26 mouse cellular contexts compared by ENCODE assay signal in genomic region chr7:97360166-97360565, GRCm38 (mm10). TPM values are rescaled to one million over a fixed set of nuclear protein-coding genes. Genes with fewer than 3 reads are reported as not detected.
DNase-seq lines count a peak whose midpoint lies in the region; ATAC-seq and TF ChIP-seq lines count a peak whose summit lies in the region.
"Had no signal": no experiment of that assay in that cellular context is flagged by ENCODE, and none has a peak within 500 bp of the region (broad histone marks: within the 10 kb centered on the region; RNA-seq: fewer than 3 reads in every experiment).

No protein-coding gene starts in this region.

- no peak overlapping the region for H3K4me3 ChIP-seq in forebrain, embryonic 11.5 days (ENCODE audit: low read depth, low read length)
- no peak overlapping the region for H3K4me3 ChIP-seq in forebrain, embryonic 12.5 days (replicated peaks)
- no peak overlapping the region for H3K4me3 ChIP-seq in liver, embryonic 12.5 days
- H3K4me3 ChIP-seq in lung, postnatal 0 days (ENCODE audit: low read depth, low read length) = no peak overlapping the region
- no peak overlapping the region for H3K4me3 ChIP-seq in lung, adult 2 months (replicated peaks; ENCODE audit: extremely low read depth, low read depth, low read length)
- no peak overlapping the region for H3K4me3 ChIP-seq in stomach, postnatal 0 days (ENCODE audit: low read depth, low read length)
- H3K4me3 ChIP-seq: embryonic facial prominence, embryonic 12.5 days; embryonic facial prominence, embryonic 15.5 days; gastrocnemius, adult 2 months; hindbrain, embryonic 10.5 days; hindbrain, embryonic 13.5 days had no signal

- H3K36me3 ChIP-seq in forebrain, embryonic 11.5 days (ENCODE audit: control insufficient read depth, insufficient read depth, low read length) = no peaks in the 10 kb centered on the region
- no peaks in the 10 kb centered on the region for H3K36me3 ChIP-seq in forebrain, embryonic 12.5 days (replicated peaks)
- no peaks in the 10 kb centered on the region for H3K36me3 ChIP-seq in liver, embryonic 12.5 days
- no peaks in the 10 kb centered on the region for H3K36me3 ChIP-seq in lung, postnatal 0 days (ENCODE audit: insufficient read depth, low read length)
- H3K36me3 ChIP-seq in stomach, postnatal 0 days (ENCODE audit: control insufficient read depth, insufficient read depth, low read length) = no peaks in the 10 kb centered on the region
- H3K36me3 ChIP-seq: embryonic facial prominence, embryonic 12.5 days; embryonic facial prominence, embryonic 15.5 days; hindbrain, embryonic 10.5 days; hindbrain, embryonic 13.5 days had no signal

- no peaks in the 10 kb centered on the region for H3K4me1 ChIP-seq in forebrain, embryonic 11.5 days (replicated peaks; ENCODE audit: control insufficient read depth, insufficient read depth, low read length)
- peaks cover 4% of the 10 kb centered on the region; the same call in 1 of the 2 replicates for H3K4me1 ChIP-seq in forebrain, embryonic 12.5 days
- peaks cover 7% of the 10 kb centered on the region for H3K4me1 ChIP-seq in liver, embryonic 12.5 days
- peaks cover 3% of the 10 kb centered on the region; the same call in 1 of the 2 replicates for H3K4me1 ChIP-seq in lung, postnatal 0 days (ENCODE audit: insufficient read depth, low read depth, low read length)
- peaks cover 13% of the 10 kb centered on the region for H3K4me1 ChIP-seq in lung, adult 2 months (ENCODE audit: control insufficient read depth, insufficient read depth, low read length)
- H3K4me1 ChIP-seq in stomach, postnatal 0 days (replicated peaks; ENCODE audit: control insufficient read depth, insufficient read depth) = no peaks in the 10 kb centered on the region
- H3K4me1 ChIP-seq: embryonic facial prominence, embryonic 12.5 days; embryonic facial prominence, embryonic 15.5 days had no signal

- no peak for ATAC-seq in forebrain, embryonic 11.5 days (replicated peaks; ENCODE audit: low FRiP score)
- no peak for ATAC-seq in forebrain, embryonic 12.5 days (ENCODE audit: low FRiP score)
- no peak for ATAC-seq in liver, embryonic 12.5 days
- no peak for ATAC-seq in lung, postnatal 0 days
- no peak for ATAC-seq in stomach, postnatal 0 days (ENCODE audit: low FRiP score, low TSS enrichment)
- no peak for ATAC-seq in erythroid progenitor cell, adult 5-6 weeks (replicated peaks; ENCODE audit: low FRiP score, poor library complexity, severe bottlenecking)
- ATAC-seq: forebrain, embryonic 14.5 days; forebrain, postnatal 0 days; hindbrain, embryonic 16.5 days had no signal

- TF ChIP-seq EP300 in lung, postnatal 0 days (IDR thresholded peaks at IDR 0.05) = no peak
- TF ChIP-seq EP300 in stomach, postnatal 0 days (optimal IDR thresholded peaks at IDR 0.05) = no peak

- no peaks in the 10 kb centered on the region for H3K27me3 ChIP-seq in forebrain, embryonic 11.5 days (ENCODE audit: control insufficient read depth, insufficient read depth, low read length)
- H3K27me3 ChIP-seq in forebrain, embryonic 12.5 days = no peaks in the 10 kb centered on the region
- H3K27me3 ChIP-seq in liver, embryonic 12.5 days (replicated peaks) = peaks cover 16% of the 10 kb centered on the region
- H3K27me3 ChIP-seq in lung, postnatal 0 days (replicated peaks; ENCODE audit: insufficient read depth, low read length) = no peaks in the 10 kb centered on the region
- no peaks in the 10 kb centered on the region for H3K27me3 ChIP-seq in stomach, postnatal 0 days (ENCODE audit: control insufficient read depth, insufficient read depth, low read length)
- H3K27me3 ChIP-seq: embryonic facial prominence, embryonic 12.5 days; embryonic facial prominence, embryonic 15.5 days; hindbrain, embryonic 13.5 days had no signal

- WGBS in forebrain, embryonic 11.5 days = 71% methylated on average over 5 of the region's 5 CpGs
- 67% methylated on average over 5 of the region's 5 CpGs for WGBS in forebrain, embryonic 12.5 days
- 62% methylated on average over 5 of the region's 5 CpGs for WGBS in liver, embryonic 12.5 days (ENCODE audit: insufficient replicate concordance)
- 54% methylated on average over 5 of the region's 5 CpGs for WGBS in lung, postnatal 0 days
- 60% methylated on average over 5 of the region's 5 CpGs for WGBS in lung, adult 2 months
- 64% methylated on average over 5 of the region's 5 CpGs for WGBS in stomach, postnatal 0 days

- TF ChIP-seq POLR2A in lung, adult 2 months (IDR thresholded peaks at IDR 0.05; ENCODE audit: borderline replicate concordance, extremely low read depth, low read depth, low read length) = no peak

- peak; percentile 8 for DNase-seq in forebrain, embryonic 11.5 days (ENCODE audit: low spot score)
- peak; percentile 0 for DNase-seq in liver
- DNase-seq in lung, postnatal 0 days (ENCODE audit: low spot score) = peak; percentile 24
- DNase-seq in lung, adult 2 months = no peak
- DNase-seq in stomach, postnatal 0 days (ENCODE audit: low spot score) = peak; percentile 7
- DNase-seq: adrenal gland, adult 2 months; adrenal gland, postnatal 14 days; cerebellum, adult 11 months; cerebellum, adult 2 months; cerebellum, adult 9-11 months; cerebellum, postnatal 25 days; forebrain, postnatal 0 days; gastrocnemius, adult 2 months; gastrocnemius, postnatal 14 days; heart, adult 18-20 months; heart, postnatal 36 days had no signal

- TF ChIP-seq CTCF in lung, postnatal 0 days (IDR thresholded peaks at IDR 0.05) = no peak
- no peak for TF ChIP-seq CTCF in lung, adult 2 months (IDR thresholded peaks at IDR 0.05; ENCODE audit: insufficient read depth, low read length)
- no peak for TF ChIP-seq CTCF in stomach, postnatal 0 days (IDR thresholded peaks at IDR 0.05; ENCODE audit: low read depth)

- H3K4me2 ChIP-seq in forebrain, embryonic 11.5 days (ENCODE audit: low read depth, low read length, severe bottlenecking) = no peak overlapping the region
- no peak overlapping the region for H3K4me2 ChIP-seq in forebrain, embryonic 12.5 days
- H3K4me2 ChIP-seq in liver, embryonic 12.5 days = no peak overlapping the region
- H3K4me2 ChIP-seq in lung, postnatal 0 days (replicated peaks; ENCODE audit: low read depth, low read length) = no peak overlapping the region
- H3K4me2 ChIP-seq in stomach, postnatal 0 days (replicated peaks; ENCODE audit: low read depth) = no peak overlapping the region
- H3K4me2 ChIP-seq: embryonic facial prominence, embryonic 12.5 days; embryonic facial prominence, embryonic 15.5 days; hindbrain, embryonic 13.5 days had no signal

- no peak overlapping the region for H3K27ac ChIP-seq in forebrain, embryonic 11.5 days (ENCODE audit: low read depth, low read length)
- no peak overlapping the region for H3K27ac ChIP-seq in forebrain, embryonic 12.5 days
- H3K27ac ChIP-seq in liver, embryonic 12.5 days = no peak overlapping the region
- no peak overlapping the region for H3K27ac ChIP-seq in lung, postnatal 0 days (ENCODE audit: low read length)
- H3K27ac ChIP-seq in stomach, postnatal 0 days (replicated peaks) = no peak overlapping the region
- H3K27ac ChIP-seq: embryonic facial prominence, embryonic 12.5 days; embryonic facial prominence, embryonic 15.5 days; gastrocnemius, adult 2 months; hindbrain, embryonic 10.5 days; hindbrain, embryonic 13.5 days had no signal

- no peak overlapping the region for H3K9ac ChIP-seq in forebrain, embryonic 11.5 days (ENCODE audit: low read length)
- no peak overlapping the region for H3K9ac ChIP-seq in forebrain, embryonic 12.5 days
- no peak overlapping the region for H3K9ac ChIP-seq in liver, embryonic 12.5 days
- H3K9ac ChIP-seq in lung, postnatal 0 days (replicated peaks; ENCODE audit: low read depth) = no peak overlapping the region
- no peak overlapping the region for H3K9ac ChIP-seq in stomach, postnatal 0 days (ENCODE audit: low read length)
- H3K9ac ChIP-seq: embryonic facial prominence, embryonic 12.5 days; embryonic facial prominence, embryonic 15.5 days; forebrain, postnatal 0 days; hindbrain, embryonic 13.5 days had no signal

- no peaks in the 10 kb centered on the region for H3K9me3 ChIP-seq in forebrain, embryonic 11.5 days (ENCODE audit: control insufficient read depth, low read length)
- no peaks in the 10 kb centered on the region for H3K9me3 ChIP-seq in forebrain, embryonic 12.5 days
- 0 out of 2 replicates have a peak, but pooled peaks cover 2% of the 10 kb centered on the region for H3K9me3 ChIP-seq in liver, embryonic 12.5 days (replicated peaks)
- H3K9me3 ChIP-seq in lung, postnatal 0 days (ENCODE audit: low read length) = no peaks in the 10 kb centered on the region
- no peaks in the 10 kb centered on the region for H3K9me3 ChIP-seq in stomach, postnatal 0 days (ENCODE audit: control insufficient read depth, low read length)
- H3K9me3 ChIP-seq: embryonic facial prominence, embryonic 12.5 days; embryonic facial prominence, embryonic 15.5 days; hindbrain, embryonic 10.5 days; hindbrain, embryonic 13.5 days had no signal

RNA-seq across cellular contexts. Expression of gene Alg8, which starts 11.2 kb away (rescaled TPM):
- polyA plus RNA-seq in forebrain, embryonic 11.5 days (2014; fragmentation: Nextera tagmentation; extraction: Ambion mirVana) = 44.1 and 44.6 TPM in 2 replicates
- polyA plus RNA-seq in forebrain, embryonic 12.5 days (2016; fragmentation: Nextera tagmentation; extraction: Ambion mirVana) = 35.4 and 36.4 TPM in 2 replicates
- 48.7 and 50.5 TPM in 2 replicates for polyA plus RNA-seq in liver, embryonic 12.5 days (2016; fragmentation: Nextera tagmentation; extraction: Ambion mirVana)
- polyA plus RNA-seq in lung, postnatal 0 days (2015; fragmentation: Nextera tagmentation; extraction: Ambion mirVana) = 11.0 TPM in 2 replicates
- 7.4 and 9.3 TPM in 2 replicates for polyA plus RNA-seq in lung, adult 2 months (2012; rRNA removed)
- polyA plus RNA-seq in stomach, postnatal 0 days (2015; fragmentation: Nextera tagmentation; extraction: Ambion mirVana) = 14.6 and 15.3 TPM in 2 replicates
- total RNA-seq in erythroid progenitor cell, adult 5-6 weeks (2015; ENCODE audit: low replicate concordance) = 19.3 and 32.8 TPM in 2 replicates
- total RNA-seq in erythroid progenitor cell, adult 5-6 weeks (2017; ENCODE audit: low replicate concordance) = 8.5 and 9.8 TPM in 2 replicates

RNA-seq across cellular contexts. Expression of gene Kctd21, which starts 28.0 kb away (rescaled TPM):
- 4.7 and 4.8 TPM in 2 replicates for polyA plus RNA-seq in forebrain, embryonic 11.5 days (2014; fragmentation: Nextera tagmentation; extraction: Ambion mirVana)
- 4.3 and 5.2 TPM in 2 replicates for polyA plus RNA-seq in forebrain, embryonic 12.5 days (2016; fragmentation: Nextera tagmentation; extraction: Ambion mirVana)
- polyA plus RNA-seq in liver, embryonic 12.5 days (2016; fragmentation: Nextera tagmentation; extraction: Ambion mirVana) = 0.92 and 1.1 TPM in 2 replicates
- polyA plus RNA-seq in lung, postnatal 0 days (2015; fragmentation: Nextera tagmentation; extraction: Ambion mirVana) = 5.7 and 6.1 TPM in 2 replicates
- polyA plus RNA-seq in lung, adult 2 months (2012; rRNA removed) = 7.9 and 11.5 TPM in 2 replicates
- 2.0 TPM in 2 replicates for polyA plus RNA-seq in stomach, postnatal 0 days (2015; fragmentation: Nextera tagmentation; extraction: Ambion mirVana)
- total RNA-seq in erythroid progenitor cell, adult 5-6 weeks (2015; ENCODE audit: low replicate concordance) = not detected in 2 replicates
- not detected in 2 replicates for total RNA-seq in erythroid progenitor cell, adult 5-6 weeks (2017; ENCODE audit: low replicate concordance)

RNA-seq across cellular contexts. Expression of gene Usp35, which starts 28.3 kb away (rescaled TPM):
- polyA plus RNA-seq in forebrain, embryonic 11.5 days (2014; fragmentation: Nextera tagmentation; extraction: Ambion mirVana) = 2.8 and 2.9 TPM in 2 replicates
- 3.0 and 3.3 TPM in 2 replicates for polyA plus RNA-seq in forebrain, embryonic 12.5 days (2016; fragmentation: Nextera tagmentation; extraction: Ambion mirVana)
- 0.41 and 0.49 TPM in 2 replicates for polyA plus RNA-seq in liver, embryonic 12.5 days (2016; fragmentation: Nextera tagmentation; extraction: Ambion mirVana)
- 1.5 and 1.6 TPM in 2 replicates for polyA plus RNA-seq in lung, postnatal 0 days (2015; fragmentation: Nextera tagmentation; extraction: Ambion mirVana)
- polyA plus RNA-seq in lung, adult 2 months (2012; rRNA removed) = 5.3 and 9.2 TPM in 2 replicates
- 0.53 and 0.62 TPM in 2 replicates for polyA plus RNA-seq in stomach, postnatal 0 days (2015; fragmentation: Nextera tagmentation; extraction: Ambion mirVana)
- not detected in 2 replicates for total RNA-seq in erythroid progenitor cell, adult 5-6 weeks (2015; ENCODE audit: low replicate concordance)
- total RNA-seq in erythroid progenitor cell, adult 5-6 weeks (2017; ENCODE audit: low replicate concordance) = not detected in 2 replicates
- total RNA-seq: common myeloid progenitor, adult 5-6 weeks had no signal

RNA-seq across cellular contexts. Expression of gene Ndufc2, which starts 39.6 kb away (rescaled TPM):
- polyA plus RNA-seq in forebrain, embryonic 11.5 days (2014; fragmentation: Nextera tagmentation; extraction: Ambion mirVana) = 307 and 339 TPM in 2 replicates
- polyA plus RNA-seq in forebrain, embryonic 12.5 days (2016; fragmentation: Nextera tagmentation; extraction: Ambion mirVana) = 392 and 393 TPM in 2 replicates
- polyA plus RNA-seq in liver, embryonic 12.5 days (2016; fragmentation: Nextera tagmentation; extraction: Ambion mirVana) = 249 and 261 TPM in 2 replicates
- polyA plus RNA-seq in lung, postnatal 0 days (2015; fragmentation: Nextera tagmentation; extraction: Ambion mirVana) = 461 and 535 TPM in 2 replicates
- 134 and 135 TPM in 2 replicates for polyA plus RNA-seq in lung, adult 2 months (2012; rRNA removed)
- 415 and 439 TPM in 2 replicates for polyA plus RNA-seq in stomach, postnatal 0 days (2015; fragmentation: Nextera tagmentation; extraction: Ambion mirVana)
- 77.1 and 89.3 TPM in 2 replicates for total RNA-seq in erythroid progenitor cell, adult 5-6 weeks (2015; ENCODE audit: low replicate concordance)
- 37.2 and 116 TPM in 2 replicates for total RNA-seq in erythroid progenitor cell, adult 5-6 weeks (2017; ENCODE audit: low replicate concordance)

RNA-seq across cellular contexts. Expression of gene Thrsp, which starts 57.4 kb away (rescaled TPM):
- polyA plus RNA-seq in forebrain, embryonic 11.5 days (2014; fragmentation: Nextera tagmentation; extraction: Ambion mirVana) = 0.28 TPM in 1 of 2 replicates, not detected in the other
- 0.34 and 0.50 TPM in 2 replicates for polyA plus RNA-seq in forebrain, embryonic 12.5 days (2016; fragmentation: Nextera tagmentation; extraction: Ambion mirVana)
- 0.13 TPM in 1 of 2 replicates, not detected in the other for polyA plus RNA-seq in liver, embryonic 12.5 days (2016; fragmentation: Nextera tagmentation; extraction: Ambion mirVana)
- 2.4 and 2.5 TPM in 2 replicates for polyA plus RNA-seq in lung, postnatal 0 days (2015; fragmentation: Nextera tagmentation; extraction: Ambion mirVana)
- polyA plus RNA-seq in lung, adult 2 months (2012; rRNA removed) = 72.8 and 95.2 TPM in 2 replicates
- 1.4 and 1.5 TPM in 2 replicates for polyA plus RNA-seq in stomach, postnatal 0 days (2015; fragmentation: Nextera tagmentation; extraction: Ambion mirVana)
- not detected in 2 replicates for total RNA-seq in erythroid progenitor cell, adult 5-6 weeks (2015; ENCODE audit: low replicate concordance)
- not detected in 2 replicates for total RNA-seq in erythroid progenitor cell, adult 5-6 weeks (2017; ENCODE audit: low replicate concordance)
- total RNA-seq: common myeloid progenitor, adult 5-6 weeks had no signal
